Mouse (Mus musculus) T-helper 1 cell (primary cell): ENCODE results near the gene Mb.

ENCODE experiments used
- in situ Hi-C: fragments of 300-600 bp; cut with MboI, MseI; formaldehyde crosslinking; loops from one replicate; pipeline ENCODE4 v1.15.1; 2025; ENCODE audit warnings: high pct_unique_total_duplicates

Mb gene

DNA sequence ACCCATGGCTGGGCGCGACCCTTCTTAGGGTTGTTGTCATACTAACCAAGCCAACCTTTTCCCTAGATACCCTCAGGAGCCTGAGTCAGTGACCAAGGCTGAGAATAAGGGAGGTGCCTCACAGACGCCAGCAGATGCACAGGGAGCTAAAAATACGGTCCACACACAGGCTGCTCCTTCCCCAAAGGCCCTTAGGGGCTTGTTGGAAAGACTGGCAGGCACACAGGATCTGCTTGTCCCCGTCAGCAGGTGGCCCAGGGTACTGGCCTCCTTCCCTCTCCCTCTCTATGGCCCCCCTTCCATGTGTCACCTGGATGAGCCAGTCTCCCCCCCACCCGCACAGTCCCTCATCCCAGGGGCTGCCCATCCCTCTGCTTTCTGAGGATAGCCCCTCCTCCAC lies 22.8 kb downstream of the Mb start:
- in situ Hi-C loops: no loop called here

DNA sequence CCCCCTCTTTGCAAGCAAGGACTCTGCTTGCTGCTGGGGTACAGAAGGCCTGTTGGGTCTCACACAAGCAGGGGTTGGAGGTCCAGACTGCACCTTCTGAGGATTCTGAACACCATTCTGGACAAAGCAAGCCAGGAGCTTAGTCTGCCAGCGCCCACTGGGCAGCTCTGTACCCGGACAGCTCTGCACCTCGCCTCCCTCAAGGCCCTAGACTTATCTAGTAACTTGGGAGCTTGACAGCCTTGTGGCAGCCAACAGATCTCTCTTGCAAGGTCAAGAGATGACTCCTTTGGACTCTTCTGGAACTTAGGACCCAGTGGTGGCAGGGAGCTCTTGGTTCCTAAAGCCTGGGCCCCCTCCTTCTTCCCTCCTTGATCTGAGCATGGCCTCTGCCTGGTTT lies 23.4 kb downstream of the Mb start:
- in situ Hi-C loops: no loop called here

DNA sequence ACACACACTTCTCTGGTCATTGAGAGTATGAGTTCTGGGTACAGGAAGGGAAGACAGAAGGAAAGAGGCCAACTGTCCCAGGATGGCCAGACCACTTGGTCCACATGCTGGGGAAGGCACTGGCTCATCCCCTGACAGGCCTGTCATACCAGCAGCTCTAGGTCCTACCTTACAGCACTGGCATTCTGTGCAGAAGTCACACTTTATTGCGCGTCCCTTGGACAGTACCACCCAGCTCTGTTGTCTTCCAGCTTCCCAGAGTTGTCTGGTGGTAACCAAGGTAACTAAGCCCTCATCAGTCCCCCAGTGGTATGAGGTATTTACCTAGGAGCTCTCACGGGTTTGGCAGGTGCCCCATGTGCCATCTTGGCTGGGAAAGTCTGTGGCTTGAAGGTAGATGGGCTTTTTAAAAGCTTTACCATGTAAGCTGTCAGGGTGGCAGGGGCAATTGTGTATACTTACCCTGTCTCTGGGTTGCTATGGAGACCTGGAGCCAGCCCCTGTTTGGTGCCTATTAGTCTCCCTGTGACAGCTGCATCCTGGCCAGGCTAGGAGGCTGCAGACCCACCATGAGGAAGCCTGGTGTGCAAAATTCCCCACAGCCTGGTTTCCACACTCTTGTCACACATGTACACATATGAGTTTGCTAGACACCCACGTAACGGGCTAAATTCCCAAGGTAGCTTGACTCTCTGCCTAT lies 24.4 kb downstream of the Mb start:
- in situ Hi-C loops: no loop called here

DNA sequence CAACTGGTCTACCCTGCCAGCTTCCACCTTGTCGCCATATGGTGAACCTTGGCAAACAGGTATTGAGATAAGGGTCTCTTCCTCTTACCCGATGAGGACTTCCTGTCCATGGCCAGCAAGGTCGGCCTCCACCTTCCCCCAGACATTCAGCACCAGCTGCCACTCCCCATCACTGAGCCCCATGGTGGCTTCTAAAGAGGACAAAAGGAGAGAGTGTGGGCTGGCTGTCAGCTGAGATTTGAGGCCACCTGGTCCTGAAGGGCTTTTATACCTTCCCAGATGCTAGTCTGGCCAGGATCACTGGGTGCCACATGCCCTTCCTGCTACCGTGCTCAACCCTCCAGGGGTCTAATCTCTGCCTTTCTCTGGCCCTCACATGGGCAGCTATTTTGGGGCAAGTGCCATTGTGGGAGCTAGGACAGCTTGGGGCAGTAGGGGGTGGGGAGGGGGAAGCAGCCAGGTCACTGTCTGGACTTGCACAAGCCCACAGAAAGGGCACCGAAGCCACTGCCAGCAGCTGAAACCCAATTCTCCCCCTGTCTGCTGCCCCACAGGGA lies 28.0 kb downstream of the Mb start:
- in situ Hi-C loops: loop anchor here (25.0 kb wide), 1 partner anchor 990 kb away; no protein-coding TSS in a partner anchor

DNA sequence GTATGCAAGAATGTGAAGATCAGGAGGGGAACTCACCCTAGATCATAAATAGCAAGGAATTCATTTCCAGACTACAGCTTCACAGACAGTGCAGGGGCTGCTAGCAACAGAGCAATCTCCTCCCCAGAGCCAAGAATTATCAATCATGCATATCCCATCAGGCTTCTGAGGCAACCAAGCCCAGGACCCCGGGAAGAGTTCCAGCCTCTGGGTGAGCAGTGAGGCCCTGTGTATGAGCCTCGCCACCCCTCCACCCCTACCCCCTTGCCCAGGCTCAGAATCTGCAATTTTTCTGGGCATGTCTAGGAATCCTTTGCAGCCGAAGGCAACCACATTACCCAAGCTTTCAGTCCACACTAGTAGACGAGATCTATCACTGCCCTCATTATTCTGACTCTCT lies 28.6 kb downstream of the Mb start:
- in situ Hi-C loops: loop anchor here (25.0 kb wide), 1 partner anchor 990 kb away; no protein-coding TSS in a partner anchor

DNA sequence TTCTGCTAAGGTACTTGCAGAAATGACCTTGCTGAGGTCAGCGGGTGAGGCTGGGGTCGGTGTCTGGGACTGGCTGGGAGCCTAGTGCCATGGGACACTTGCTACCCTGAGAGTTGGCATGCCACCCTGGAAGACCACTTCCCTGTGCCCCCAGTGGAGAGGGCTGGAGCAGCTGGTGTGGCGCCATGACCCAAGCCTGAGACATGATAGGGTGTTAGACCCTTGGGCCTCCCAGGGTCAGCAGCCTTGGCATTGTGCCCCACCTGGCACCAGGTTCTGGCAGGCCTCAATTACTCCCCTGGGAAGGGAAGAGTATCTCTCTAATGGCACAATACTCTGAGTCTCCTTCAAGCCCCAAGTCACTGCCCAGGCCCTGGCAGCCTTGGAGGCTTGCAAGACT lies 29.4 kb downstream of the Mb start:
- in situ Hi-C loops: loop anchor here (25.0 kb wide), 1 partner anchor 991 kb away; no protein-coding TSS in a partner anchor

DNA sequence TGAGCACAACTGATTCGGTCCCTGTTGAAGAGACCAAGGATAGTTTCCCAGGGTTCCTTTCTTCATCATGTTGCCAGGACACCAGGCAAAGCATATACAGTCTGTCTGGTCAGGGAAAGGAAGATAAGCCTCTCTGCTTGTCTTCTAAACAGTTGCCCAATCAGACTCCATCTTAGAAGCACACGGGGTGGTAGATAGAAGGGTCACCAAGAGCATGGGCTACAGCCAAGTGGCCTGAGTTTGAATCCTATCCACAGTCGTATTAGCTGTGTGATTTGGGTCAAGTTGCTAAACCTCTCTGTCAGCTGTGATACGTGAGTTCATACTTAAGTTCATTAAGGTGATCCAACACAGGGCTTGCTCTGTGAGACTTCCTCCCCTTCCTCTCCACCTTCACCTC lies 30.3 kb downstream of the Mb start:
- in situ Hi-C loops: loop anchor here (25.0 kb wide), 1 partner anchor 992 kb away; no protein-coding TSS in a partner anchor

DNA sequence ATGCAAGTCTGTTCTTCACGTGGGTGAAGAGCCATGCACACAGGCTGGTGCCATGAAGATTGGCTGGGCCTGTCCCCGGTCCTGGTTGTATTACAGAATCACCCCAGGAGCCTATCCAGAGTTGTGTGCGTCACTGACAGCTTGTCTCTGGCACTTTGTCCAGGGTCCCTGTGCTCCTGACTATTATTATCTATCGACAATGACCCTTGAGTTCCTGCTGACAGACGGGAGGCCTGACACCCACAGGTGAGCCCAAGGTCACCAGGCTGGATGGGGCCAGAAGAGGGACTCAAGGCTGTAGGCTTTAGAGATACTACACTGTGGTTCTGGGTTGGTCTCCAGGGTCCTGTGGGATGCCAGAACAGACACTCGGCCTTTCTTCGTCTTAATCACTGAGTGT lies 30.9 kb downstream of the Mb start:
- in situ Hi-C loops: loop anchor here (25.0 kb wide), 1 partner anchor 993 kb away; no protein-coding TSS in a partner anchor

DNA sequence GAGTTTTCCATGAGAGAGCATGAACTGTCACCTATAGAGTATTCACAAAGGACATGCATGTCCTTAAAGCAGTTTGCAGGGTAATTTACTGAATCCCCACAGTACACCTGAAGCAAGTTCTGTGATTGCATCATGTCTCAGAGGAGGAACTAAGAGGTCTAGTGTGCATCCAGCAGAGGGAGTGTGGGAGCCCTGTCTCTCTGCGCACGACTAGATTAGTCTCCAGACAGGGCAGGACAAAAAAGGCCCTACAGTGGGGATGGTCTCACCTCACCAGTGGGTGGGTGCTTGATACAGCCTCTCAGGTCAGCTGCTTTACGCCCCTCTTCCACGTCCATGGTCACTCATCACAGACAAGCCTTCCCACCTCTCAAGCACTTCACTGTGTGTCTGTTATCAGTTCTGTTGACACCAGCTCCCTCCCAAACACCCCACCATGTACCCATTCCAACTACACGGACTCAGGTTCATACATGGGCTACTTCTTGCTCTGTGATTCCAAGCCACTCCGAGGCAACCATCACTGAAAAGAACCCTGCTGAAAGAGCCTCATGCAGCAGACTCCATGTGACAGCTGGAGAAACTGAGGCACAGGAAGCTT lies 31.6 kb downstream of the Mb start:
- in situ Hi-C loops: loop anchor here (25.0 kb wide), 1 partner anchor 993 kb away; no protein-coding TSS in a partner anchor

DNA sequence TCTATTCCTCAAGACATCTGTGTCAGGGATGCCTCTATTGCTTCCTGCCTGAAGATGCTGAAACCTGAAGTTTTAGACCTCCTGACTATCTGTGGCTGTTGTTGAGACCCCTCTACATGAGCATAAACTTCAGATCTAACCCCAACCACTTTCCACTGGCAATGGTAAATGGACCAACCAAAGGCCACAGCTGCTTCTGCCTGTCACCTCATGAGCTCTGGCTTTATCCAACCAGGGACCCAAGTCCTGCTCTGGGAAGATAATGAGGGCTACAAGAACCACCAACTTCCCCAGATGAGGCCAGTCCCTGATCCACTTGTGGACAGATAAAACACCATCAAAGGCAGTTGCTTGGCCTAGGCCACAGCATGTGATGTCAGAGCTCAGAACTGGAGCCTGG lies 32.6 kb downstream of the Mb start:
- in situ Hi-C loops: loop anchor here (25.0 kb wide), 1 partner anchor 994 kb away; no protein-coding TSS in a partner anchor

DNA sequence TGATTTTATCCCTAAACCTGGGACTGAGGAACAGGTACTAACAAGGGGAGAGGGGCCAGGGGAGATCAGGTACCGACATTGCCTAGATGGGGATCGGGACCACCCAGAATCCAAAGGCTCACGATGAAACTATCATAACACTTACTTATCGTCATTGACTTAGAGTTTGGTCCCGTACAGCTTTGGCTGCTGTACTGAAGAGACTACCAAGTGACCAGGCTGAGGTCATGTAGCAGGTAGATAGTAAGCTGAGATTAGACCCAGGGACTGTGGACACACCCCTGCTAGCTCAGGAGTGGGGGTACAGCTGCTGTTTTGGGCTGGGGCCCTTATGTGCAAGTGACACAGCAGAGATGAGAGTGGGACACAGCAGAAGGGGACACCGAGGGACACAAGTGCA lies 34.0 kb downstream of the Mb start:
- in situ Hi-C loops: loop anchor here (25.0 kb wide), 1 partner anchor 996 kb away; no protein-coding TSS in a partner anchor

DNA sequence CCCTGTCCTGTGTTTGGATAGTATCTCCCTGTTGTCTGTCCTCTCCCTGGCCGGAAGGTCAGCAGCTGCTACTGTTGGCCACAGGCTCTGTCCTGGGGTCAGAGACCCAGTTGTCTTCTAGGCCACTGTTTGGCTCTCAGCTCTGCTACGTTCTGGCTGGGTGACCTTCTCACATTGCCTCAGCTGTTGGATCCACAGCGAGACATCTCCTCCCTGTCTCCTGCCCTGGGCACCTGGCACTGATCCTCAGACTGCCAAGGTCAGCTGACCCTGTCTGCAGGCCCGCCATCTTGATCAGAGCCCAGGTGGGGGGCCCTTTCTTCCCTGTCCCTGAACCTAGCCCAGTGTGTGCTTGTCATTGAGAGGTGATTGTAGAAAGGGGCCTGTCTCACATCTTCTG lies 35.5 kb downstream of the Mb start:
- in situ Hi-C loops: loop anchor here (25.0 kb wide), 1 partner anchor 997 kb away; no protein-coding TSS in a partner anchor

DNA sequence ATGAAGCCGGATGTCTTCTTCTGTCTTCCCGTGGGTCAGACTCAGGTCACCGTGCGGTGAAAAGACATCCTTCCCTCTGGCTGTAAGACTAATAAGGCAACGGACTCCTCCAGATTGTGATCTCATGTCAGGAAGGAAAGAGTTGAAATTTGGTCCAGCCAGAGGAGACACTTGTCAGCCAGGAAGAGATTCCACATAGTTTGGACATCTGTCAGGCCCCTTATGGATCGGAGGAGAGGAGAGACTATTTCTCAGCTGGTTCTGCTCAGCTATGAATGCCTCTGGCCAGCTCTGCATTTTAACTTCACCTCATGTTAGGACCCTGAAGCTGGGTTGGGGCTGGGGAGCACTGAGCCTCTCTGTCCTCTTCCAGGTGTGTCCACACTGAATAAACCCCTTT lies 36.0 kb downstream of the Mb start:
- in situ Hi-C loops: loop anchor here (25.0 kb wide), 1 partner anchor 998 kb away; no protein-coding TSS in a partner anchor

DNA sequence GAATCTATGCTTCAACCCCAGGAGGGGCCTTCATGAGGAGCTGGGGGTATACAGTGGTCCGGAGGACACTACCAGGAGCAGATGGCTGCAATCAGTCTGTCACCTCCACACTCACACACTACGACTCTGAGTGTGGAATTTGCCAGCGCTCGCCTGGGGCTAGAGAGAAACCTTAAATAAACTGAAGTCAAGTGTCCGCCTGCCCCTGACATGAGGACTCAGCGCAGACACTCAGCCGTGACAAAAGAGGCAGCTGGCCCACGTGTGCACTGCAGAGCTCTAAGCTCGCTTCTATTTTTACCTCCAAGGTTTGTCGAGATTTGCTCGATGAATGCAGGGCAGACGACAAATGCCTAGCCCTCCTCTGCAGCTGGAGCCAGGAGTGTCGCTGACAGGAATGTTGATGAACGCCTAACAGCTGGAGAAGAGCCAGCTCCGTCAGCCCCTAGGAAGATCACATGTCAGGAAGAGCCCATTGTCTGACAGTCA lies 36.7 kb downstream of the Mb start:
- in situ Hi-C loops: loop anchor here (25.0 kb wide), 1 partner anchor 999 kb away; no protein-coding TSS in a partner anchor

DNA sequence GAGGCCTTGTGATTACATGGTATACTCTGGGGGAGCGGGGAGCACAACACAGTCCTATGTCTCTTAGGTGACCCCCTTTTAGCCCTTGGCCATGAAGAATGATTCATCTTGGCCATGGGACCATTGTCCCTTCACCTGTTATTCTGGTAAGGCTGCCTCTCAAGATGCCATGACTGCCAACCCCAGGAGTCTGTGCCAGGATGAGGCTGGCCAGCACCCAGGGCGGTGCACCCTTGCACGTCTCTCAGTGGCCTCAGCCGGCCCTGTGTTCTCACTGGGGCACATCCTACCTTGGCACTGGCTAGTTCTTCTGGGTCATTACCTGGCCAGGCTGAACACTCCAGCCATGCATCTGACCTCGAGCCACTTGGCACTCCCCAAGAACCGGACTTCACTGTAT lies 41.6 kb downstream of the Mb start:
- in situ Hi-C loops: loop anchor here (25.0 kb wide), 1 partner anchor 1003 kb away; no protein-coding TSS in a partner anchor

DNA sequence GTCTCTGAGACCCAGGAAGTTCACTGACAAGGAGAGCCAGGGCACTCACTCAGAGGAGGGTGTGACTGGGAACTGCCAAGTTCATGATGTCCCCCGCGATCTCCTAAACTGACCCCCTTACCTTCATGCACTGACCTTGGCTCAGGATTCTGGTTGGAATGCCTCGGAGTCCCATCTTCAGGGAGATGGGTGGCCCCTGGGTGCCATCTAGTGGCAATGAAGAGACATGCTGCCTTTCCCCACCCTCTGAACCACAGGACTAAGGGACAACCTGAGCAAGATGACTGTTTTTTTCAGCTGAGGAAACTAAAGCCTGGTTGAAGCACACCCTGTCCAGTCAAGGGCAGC lies 46.6 kb downstream of the Mb start:
- in situ Hi-C loops: loop anchor here (25.0 kb wide), 1 partner anchor 1008 kb away; no protein-coding TSS in a partner anchor

DNA sequence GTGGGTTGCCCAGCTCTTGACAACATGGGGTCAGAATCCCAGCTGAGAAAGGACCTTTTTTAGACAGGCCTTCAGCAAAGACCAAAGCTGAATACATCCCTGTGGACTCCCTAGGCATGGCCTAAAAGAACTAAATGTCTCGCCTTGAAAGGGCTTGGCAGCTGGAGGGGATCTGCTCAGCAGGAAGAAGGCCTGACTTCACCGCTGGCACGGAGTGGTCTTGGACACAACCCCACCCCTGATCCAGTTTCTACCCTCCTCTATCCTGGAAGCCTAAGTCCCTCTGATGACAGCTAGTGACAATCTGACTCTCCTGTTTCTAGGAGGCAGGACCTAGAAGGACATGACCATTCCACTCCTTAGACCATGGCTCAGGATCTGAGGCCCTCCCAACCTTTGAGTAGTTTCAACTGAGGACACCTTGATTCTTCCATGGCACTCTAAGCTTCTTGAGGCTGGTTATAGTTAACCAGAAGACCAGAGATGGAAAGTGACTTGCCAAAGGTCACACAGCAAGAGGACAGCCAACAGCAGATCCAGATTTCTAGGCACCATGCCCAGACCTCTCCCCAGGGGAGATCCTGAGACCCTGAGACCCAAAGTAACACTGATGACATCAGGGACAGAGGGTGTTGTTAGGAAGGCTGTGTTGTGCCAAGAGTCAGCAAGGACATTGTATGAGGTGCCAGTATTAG lies 47.1 kb downstream of the Mb start:
- in situ Hi-C loops: loop anchor here (25.0 kb wide), 1 partner anchor 1009 kb away; no protein-coding TSS in a partner anchor

DNA sequence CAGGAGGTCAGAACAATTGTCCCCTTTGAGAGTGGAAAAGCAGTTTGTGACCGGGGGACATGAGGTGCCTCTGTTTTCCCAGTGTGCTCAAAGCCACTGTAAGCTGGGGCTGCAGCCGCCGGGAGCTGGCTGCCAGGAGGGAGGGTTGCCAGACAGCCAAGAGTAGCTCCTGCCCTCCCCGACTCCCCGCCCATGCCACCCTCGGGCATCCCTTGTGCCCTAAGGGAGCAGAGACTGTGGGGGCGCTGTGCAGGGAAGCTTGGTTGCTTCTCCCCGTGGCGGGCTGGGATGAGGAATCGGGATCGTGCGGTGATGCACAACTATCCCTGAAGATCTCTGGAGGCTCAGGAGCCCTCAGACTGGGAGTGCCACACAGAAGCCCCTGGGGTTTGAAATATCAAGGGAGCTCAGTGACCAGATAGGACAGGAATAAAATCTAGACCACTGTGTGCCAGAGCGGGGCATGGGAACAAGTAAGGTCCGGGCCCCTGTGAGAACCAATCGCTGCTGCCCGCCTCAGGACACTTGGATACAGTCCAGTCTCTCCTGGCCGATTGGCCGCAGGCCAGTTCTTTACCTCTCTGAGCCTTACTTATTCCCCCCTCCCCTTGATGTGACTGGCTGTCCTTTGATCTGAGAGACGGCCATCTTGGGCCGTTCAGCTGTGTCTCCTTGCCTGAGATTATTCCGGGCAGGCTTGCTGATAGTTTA lies 51.4 kb downstream of the Mb start:
- in situ Hi-C loops: no loop called here

DNA sequence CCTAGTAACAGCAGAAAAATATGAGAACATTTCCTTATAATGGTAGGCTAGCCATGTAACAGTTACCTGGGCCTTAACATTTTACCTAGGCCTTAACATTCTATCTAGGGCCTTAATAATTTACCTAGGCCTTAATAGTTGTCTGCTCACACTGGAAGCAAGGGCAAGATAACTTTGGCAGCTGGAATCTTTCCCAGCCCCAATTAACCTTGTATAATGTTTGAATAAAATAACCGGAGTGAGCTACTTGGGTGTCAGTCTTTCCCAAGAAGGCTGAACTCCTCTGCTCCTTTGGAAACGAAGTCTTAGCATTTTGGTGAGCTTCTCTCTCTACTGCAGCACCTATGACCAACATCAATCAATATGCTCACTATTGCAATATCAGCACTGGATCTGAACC lies 52.4 kb downstream of the Mb start:
- in situ Hi-C loops: no loop called here

DNA sequence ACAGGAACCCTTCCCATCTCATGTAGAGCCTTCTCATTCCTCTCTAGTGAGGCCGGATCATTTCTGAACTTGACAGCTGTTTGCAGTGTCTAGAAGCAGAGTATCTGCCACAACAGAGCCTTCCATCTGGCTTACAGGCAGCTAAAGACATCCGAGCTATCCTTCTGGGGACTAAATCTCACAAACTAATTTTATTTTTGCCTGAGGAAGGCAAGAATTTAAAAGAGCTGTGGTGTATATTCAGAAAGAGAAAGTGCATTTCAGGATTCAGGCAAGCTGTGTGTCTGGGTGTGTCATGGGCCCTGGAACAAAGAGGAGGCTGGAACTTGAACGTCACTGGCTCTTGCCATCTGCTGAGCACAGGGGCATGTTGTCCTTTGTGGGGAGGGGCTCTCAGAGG lies 56.1 kb downstream of the Mb start:
- in situ Hi-C loops: no loop called here

DNA sequence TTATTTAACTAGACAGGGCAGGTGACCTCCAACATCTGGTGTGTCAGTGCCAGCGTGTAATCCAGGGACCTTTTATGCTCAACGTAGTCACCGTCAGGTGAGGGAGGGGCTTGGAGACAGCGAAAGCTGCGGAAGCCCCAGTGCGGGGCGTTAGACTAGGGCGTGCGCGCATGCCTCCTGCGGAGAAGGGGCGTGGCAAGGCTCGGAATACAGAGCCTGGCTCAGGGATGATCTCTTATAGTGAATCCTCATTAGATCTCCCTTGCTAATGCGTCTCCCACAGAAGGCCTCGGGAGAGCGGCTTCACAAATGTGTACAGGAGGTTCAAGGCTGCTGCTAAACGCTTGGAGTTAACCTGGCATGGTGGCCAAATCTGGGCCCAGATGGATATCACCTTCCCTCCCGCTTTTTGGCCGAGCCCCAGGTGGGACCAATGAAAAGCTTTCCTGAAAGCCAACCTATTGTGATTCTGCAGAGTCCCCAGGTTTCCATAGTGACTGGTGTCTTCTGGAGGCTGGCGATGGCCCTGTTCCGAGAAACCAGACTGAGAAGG lies 62.9 kb downstream of the Mb start:
- in situ Hi-C loops: no loop called here
